Mouse (Mus musculus) hindbrain, embryonic 15.5 days (tissue): ENCODE results near the gene 1810065E05Rik. TPM values are rescaled to one million over a fixed set of nuclear protein-coding genes. Genes with fewer than 3 reads are reported as not detected.

ENCODE experiments used
- ATAC-seq: fragments of 200-750 bp; cut with Nextera tagmentation; 2 replicates; pipeline ENCODE4 v1.8.0; 2017; ENCODE audit warnings: low read depth, moderate number of reproducible peaks, moderate TSS enrichment; ENCODE audit not compliant: low FRiP score
- H3K27ac ChIP-seq: fragments of 300-500 bp; sonication (generic); replicated peaks from 2 replicates; pipeline ENCODE4 v1.5.1; 2015; ENCODE audit warnings: mild to moderate bottlenecking, inconsistent platforms
- H3K27me3 ChIP-seq: fragments of 300-500 bp; sonication (generic); 2 replicates; pipeline ENCODE4 v1.6.1; 2015; ENCODE audit warnings: control low read depth, inconsistent platforms
- H3K36me3 ChIP-seq: fragments of 300-500 bp; sonication (generic); 2 replicates; pipeline ENCODE4 v1.6.1; 2015; ENCODE audit warnings: control low read depth, inconsistent platforms
- H3K4me1 ChIP-seq: fragments of 300-500 bp; sonication (generic); replicated peaks from 2 replicates; pipeline ENCODE4 v1.6.1; 2015; ENCODE audit warnings: control low read depth, inconsistent platforms
- H3K4me2 ChIP-seq: fragments of 300-500 bp; sonication (generic); 2 replicates; pipeline ENCODE4 v1.6.1; 2015; ENCODE audit warnings: moderate library complexity, mild to moderate bottlenecking, inconsistent platforms
- H3K4me3 ChIP-seq: fragments of 300-500 bp; sonication (generic); 2 replicates; pipeline ENCODE4 v1.5.1; 2015; ENCODE audit warnings: mild to moderate bottlenecking, inconsistent platforms
- H3K9ac ChIP-seq: fragments of 300-500 bp; sonication (generic); 2 replicates; pipeline ENCODE4 v1.6.1; 2015; ENCODE audit warnings: inconsistent platforms
- H3K9me3 ChIP-seq: fragments of 300-500 bp; sonication (generic); 2 replicates; pipeline ENCODE4 v1.6.1; 2016; ENCODE audit warnings: control low read depth, inconsistent platforms
- WGBS: fragments of 180-500 bp; shearing (Covaris S2); methylation state at CpG from one replicate; pipeline ENCODE4 v1.1.7; 2015; 5-methylcytosine and 5-hydroxymethylcytosine counted together
- polyA plus RNA-seq: library from polyadenylated mRNA; unstranded; fragments of >200 nt; fragmentation: Nextera tagmentation; extraction: Ambion mirVana; gene quantifications from 2 replicates; pipeline ENCODE4 v1.2.1, GENCODE M21; 2015

The 1810065E05Rik gene
- polyA plus RNA-seq, 1 experiment from 2014 or later: not detected

DNA sequence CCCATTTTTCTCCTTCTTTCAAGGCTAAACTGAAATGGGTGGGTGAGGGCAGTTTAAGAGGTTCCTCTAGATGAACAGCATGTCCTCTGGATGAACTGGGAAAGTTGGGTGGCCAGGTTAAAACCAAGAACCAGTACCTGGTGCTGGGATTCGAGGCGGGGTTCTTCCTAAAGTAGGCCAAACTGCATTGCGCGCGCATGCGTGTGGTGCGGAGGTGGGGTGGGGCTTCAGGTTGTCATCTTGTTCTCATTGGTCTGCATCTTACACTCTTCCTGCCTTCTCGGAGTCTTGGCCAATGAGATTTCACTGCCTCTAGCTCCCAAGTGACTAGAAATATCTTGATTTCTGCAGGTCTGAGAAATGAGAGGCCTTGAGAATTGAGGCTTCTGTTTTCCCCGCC, 31.8 kb downstream of the 1810065E05Rik start, which contains the start of gene Lypd9:
Gene Lypd9, minus strand, starts transcription at position 165 of the 400 bp plus-strand sequence.
- no peak for ATAC-seq
- Histone ChIP-seq H3K27ac (no peak within 1 kb of the TSS), H3K9me3 (0 out of 2 replicates have a peak, but pooled peaks cover 2% of the 10 kb centered on the region), H3K4me2 (no peak within 1 kb of the TSS), H3K27me3 (no peaks in the 10 kb centered on the region), H3K9ac (no peak within 1 kb of the TSS), H3K4me1 (no peaks in the 10 kb centered on the region), H3K36me3 (no peaks in the 10 kb centered on the region), H3K4me3 (no peak within 1 kb of the TSS)
- 93% methylated on average over 9 of the region's 9 CpGs for WGBS

DNA sequence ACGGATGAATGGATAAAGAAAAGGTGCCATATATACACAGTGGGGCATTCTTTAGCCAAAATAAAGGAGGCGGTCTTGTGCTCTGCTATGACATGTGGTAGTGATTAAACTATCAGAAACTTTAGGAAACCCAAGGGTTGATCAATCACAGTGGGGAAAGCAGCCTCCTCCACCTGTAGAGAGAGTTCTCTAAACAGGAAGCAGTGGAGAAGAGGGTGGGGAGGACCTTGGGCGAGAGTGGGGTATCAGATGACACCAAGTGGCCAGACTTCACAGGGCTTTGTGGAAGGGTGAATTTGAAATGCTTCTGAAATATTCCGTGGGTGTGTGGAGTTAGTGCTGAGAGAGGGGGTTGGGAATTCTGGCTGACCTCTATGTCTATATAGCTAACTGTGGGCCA, 32.7 kb downstream of the 1810065E05Rik start:
- Histone ChIP-seq H3K27ac (no peak overlapping the region), H3K4me2 (no peak overlapping the region), H3K9me3 (0 out of 2 replicates have a peak, but pooled peaks cover 2% of the 10 kb centered on the region), H3K36me3 (no peaks in the 10 kb centered on the region), H3K4me1 (no peaks in the 10 kb centered on the region), H3K4me3 (no peak overlapping the region), H3K27me3 (no peaks in the 10 kb centered on the region), H3K9ac (no peak overlapping the region)
- ATAC-seq: no peak
- 78% methylated on average over 4 of the region's 4 CpGs for WGBS

DNA sequence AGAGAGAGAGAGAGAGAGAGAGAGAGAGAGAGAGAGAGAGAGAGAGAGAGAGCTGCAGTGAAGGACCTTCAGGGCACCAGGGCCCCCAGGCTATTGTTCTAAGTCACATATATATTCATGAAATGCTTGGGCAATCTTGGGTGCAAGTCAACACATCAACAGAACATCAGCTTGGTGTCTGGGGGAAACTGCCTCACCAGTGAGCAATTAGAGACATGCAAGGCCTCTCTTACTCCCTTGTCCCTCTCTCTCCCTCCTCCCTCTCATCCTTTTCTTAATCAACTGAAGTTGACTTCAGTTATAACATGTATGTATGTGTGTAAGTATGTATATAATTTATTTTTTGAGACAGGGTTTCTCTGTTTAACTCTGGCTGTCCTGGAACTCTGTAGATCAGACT, 41.3 kb downstream of the 1810065E05Rik start, which contains the start of gene Olfr30:
Gene Olfr30, minus strand, starts transcription at position 101 of the 400 bp plus-strand sequence.
- Histone ChIP-seq H3K27me3 (no peaks in the 10 kb centered on the region), H3K9me3 (no peaks in the 10 kb centered on the region), H3K27ac (no peak within 1 kb of the TSS), H3K4me2 (no peak within 1 kb of the TSS), H3K4me1 (no peaks in the 10 kb centered on the region), H3K9ac (no peak within 1 kb of the TSS), H3K4me3 (no peak within 1 kb of the TSS), H3K36me3 (no peaks in the 10 kb centered on the region)
- ATAC-seq: no peak

Other genes with a start within 250 kb of the 1810065E05Rik start
- gene Mrpl22, start 249.4 kb upstream of the 1810065E05Rik start, polyA plus RNA-seq: 90.5 and 93.9 TPM in 2 replicates
- gene Igtp, start 221.6 kb upstream of the 1810065E05Rik start, polyA plus RNA-seq: 2.2 and 3.3 TPM in 2 replicates
- 1.3 and 1.8 TPM in 2 replicates for gene Irgm2, start 221.5 kb upstream of the 1810065E05Rik start, polyA plus RNA-seq
- not detected in 2 replicates for gene 4930438A08Rik, start 146.3 kb upstream of the 1810065E05Rik start, polyA plus RNA-seq
- gene Zfp692, start 114.0 kb upstream of the 1810065E05Rik start, polyA plus RNA-seq: 30.2 and 30.8 TPM in 2 replicates
- gene Zfp672, start 90.8 kb upstream of the 1810065E05Rik start, polyA plus RNA-seq: 37.5 and 39.4 TPM in 2 replicates
- gene Sh3bp5l, start 90.4 kb upstream of the 1810065E05Rik start, polyA plus RNA-seq: 48.4 and 51.9 TPM in 2 replicates
- 0.39 TPM in 1 of 2 replicates, not detected in the other for gene Lypd8, start 42.1 kb upstream of the 1810065E05Rik start, polyA plus RNA-seq
- gene Gm12253, start 11.4 kb downstream of the 1810065E05Rik start, polyA plus RNA-seq: not detected in 2 replicates
- not detected in 2 replicates for gene Lypd9, start 31.8 kb downstream of the 1810065E05Rik start, polyA plus RNA-seq
- not detected in 2 replicates for gene Olfr30, start 41.2 kb downstream of the 1810065E05Rik start, polyA plus RNA-seq
- gene Olfr332, start 71.4 kb downstream of the 1810065E05Rik start, polyA plus RNA-seq: not detected in 2 replicates
- gene Olfr331, start 81.5 kb downstream of the 1810065E05Rik start, polyA plus RNA-seq: not detected in 2 replicates
- gene Olfr330, start 113.7 kb downstream of the 1810065E05Rik start, polyA plus RNA-seq: not detected in 2 replicates
- gene Olfr329-ps, start 125.3 kb downstream of the 1810065E05Rik start, polyA plus RNA-seq: not detected in 2 replicates
- gene Olfr328, start 134.5 kb downstream of the 1810065E05Rik start, polyA plus RNA-seq: 0.14 TPM in 1 of 2 replicates, not detected in the other
- gene Olfr224, start 149.4 kb downstream of the 1810065E05Rik start, polyA plus RNA-seq: not detected in 2 replicates
- not detected in 2 replicates for gene Olfr325, start 156.6 kb downstream of the 1810065E05Rik start, polyA plus RNA-seq
- gene Olfr324, start 174.0 kb downstream of the 1810065E05Rik start, polyA plus RNA-seq: 0.06 and 0.09 TPM in 2 replicates
- not detected in 2 replicates for gene 2210407C18Rik, start 195.0 kb downstream of the 1810065E05Rik start, polyA plus RNA-seq
- gene Olfr323, start 209.4 kb downstream of the 1810065E05Rik start, polyA plus RNA-seq: not detected in 2 replicates
- 0.10 TPM in 1 of 2 replicates, not detected in the other for gene Trim58, start 219.4 kb downstream of the 1810065E05Rik start, polyA plus RNA-seq
- not detected in 2 replicates for gene Olfr322, start 237.7 kb downstream of the 1810065E05Rik start, polyA plus RNA-seq